Mouse (Mus musculus) MEL (cell line): Measurements from ENCODE around the gene Slc35g1.

Experiments
- BHLHE40 ChIP-seq: IDR thresholded peaks from 2 replicates; pipeline ENCODE4 v1.6.1; 2012; ENCODE audit warnings: low read depth, mild to moderate bottlenecking, inconsistent platforms, low read length, improper control_type of control experiment, borderline replicate concordance
- CHD1 ChIP-seq: IDR thresholded peaks from 2 replicates; pipeline ENCODE4 v1.6.1; 2012; ENCODE audit warnings: low read depth, mild to moderate bottlenecking, inconsistent platforms, low read length, improper control_type of control experiment
- CTCF ChIP-seq, 3 experiments: IDR thresholded peaks in 2 of 3; conservative IDR thresholded peaks in 1 of 3; 2 replicates each; pipeline ENCODE4 v1.5.1; 2011 to 2012; ENCODE audit warnings: low read length in 3 of 3, low read depth in 2 of 3, mild to moderate bottlenecking in 2 of 3, improper control_type of control experiment in 1 of 3, inconsistent platforms in 1 of 3, mixed read lengths in 1 of 3, moderate library complexity in 1 of 3; ENCODE audit not compliant: control insufficient read depth in 1 of 3, insufficient read depth in 1 of 3, poor library complexity in 1 of 3, severe bottlenecking in 1 of 3
- EP300 ChIP-seq, 2 experiments: IDR thresholded peaks; 2 replicates each; pipeline ENCODE4 v1.6.1; 2011; ENCODE audit warnings: improper control_type of control experiment in 2 of 2, low read length in 2 of 2, low read depth in 1 of 2, mild to moderate bottlenecking in 1 of 2
- HCFC1 ChIP-seq: IDR thresholded peaks from 2 replicates; pipeline ENCODE4 v1.6.1; 2012; ENCODE audit warnings: low read depth, mild to moderate bottlenecking, inconsistent platforms, low read length, improper control_type of control experiment, moderate library complexity
- MAX ChIP-seq: IDR thresholded peaks from 2 replicates; pipeline ENCODE4 v1.6.1; 2011; ENCODE audit warnings: low read length, improper control_type of control experiment
- NRF1 ChIP-seq: IDR thresholded peaks from 2 replicates; pipeline ENCODE4 v1.6.1; 2014; ENCODE audit warnings: low read depth, mild to moderate bottlenecking, inconsistent platforms, low read length, improper control_type of control experiment, moderate library complexity; ENCODE audit not compliant: poor library complexity, insufficient read depth, severe bottlenecking
- POLR2A ChIP-seq, 2 experiments: IDR thresholded peaks; 2 replicates each; pipeline ENCODE4 v1.6.1; 2011 to 2012; ENCODE audit warnings: low read length in 2 of 2, mild to moderate bottlenecking in 2 of 2, control low read depth in 1 of 2, improper control_type of control experiment in 1 of 2, low read depth in 1 of 2, moderate library complexity in 1 of 2; ENCODE audit not compliant: control insufficient read depth in 1 of 2, insufficient read depth in 1 of 2, poor library complexity in 1 of 2
- POLR2AphosphoS5 ChIP-seq: IDR thresholded peaks from 2 replicates; pipeline ENCODE4 v1.6.1; 2012; ENCODE audit warnings: low read depth, borderline replicate concordance, mild to moderate bottlenecking, inconsistent platforms, low read length, moderate library complexity, mixed read lengths
- SIN3A ChIP-seq: IDR thresholded peaks from 2 replicates; pipeline ENCODE4 v1.6.1; 2012; ENCODE audit warnings: low read length, improper control_type of control experiment, inconsistent platforms
- TBP ChIP-seq: IDR thresholded peaks from 2 replicates; pipeline ENCODE4 v1.8.0; 2011; ENCODE audit warnings: low read depth, low read length, improper control_type of control experiment
- UBTF ChIP-seq: IDR thresholded peaks from 2 replicates; pipeline ENCODE4 v1.6.1; 2012; ENCODE audit warnings: low read depth, mild to moderate bottlenecking, inconsistent platforms, low read length, improper control_type of control experiment, moderate library complexity, borderline replicate concordance; ENCODE audit not compliant: insufficient read depth
- USF1 ChIP-seq: IDR thresholded peaks from 2 replicates; pipeline ENCODE4 v1.6.1; 2014; ENCODE audit warnings: low read depth, mild to moderate bottlenecking, inconsistent platforms, low read length, improper control_type of control experiment, moderate library complexity

DNA sequence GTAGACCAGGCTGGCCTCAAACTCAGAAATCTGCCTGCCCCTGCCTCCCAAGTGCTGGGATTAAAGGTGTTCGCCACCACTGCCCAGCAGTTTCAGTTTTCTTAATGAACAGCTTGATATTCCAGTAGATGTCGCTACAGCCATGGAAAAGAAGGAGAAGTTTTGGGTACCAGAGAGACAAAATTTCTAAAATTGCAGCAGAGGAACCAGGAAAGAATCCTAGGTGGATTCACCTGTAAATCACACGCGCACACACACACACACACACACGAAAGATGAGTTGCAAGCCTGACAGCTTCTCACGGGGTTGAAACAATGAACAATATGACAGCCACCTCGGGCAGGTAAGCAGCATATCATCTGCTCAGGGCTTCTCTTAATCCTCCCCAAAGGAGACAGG is 28.1 kb downstream of the Slc35g1 start:
- TF ChIP-seq HCFC1 (no peak), POLR2A (IDR thresholded peaks at IDR 0.05; ENCODE audit: control insufficient read depth in 1 of 2, insufficient read depth in 1 of 2, low read depth in 1 of 2, low read length in 2 of 2, poor library complexity in 1 of 2) (no peak), UBTF (no peak), USF1 (no peak), EP300 (IDR thresholded peaks at IDR 0.05; ENCODE audit: low read depth in 1 of 2, low read length in 2 of 2) (no peak), CTCF (IDR thresholded peaks at IDR 0.05 in 2 of 3, conservative IDR thresholded peaks at IDR 0.05 in 1 of 3; ENCODE audit: control insufficient read depth in 1 of 3, insufficient read depth in 1 of 3, low read depth in 2 of 3, low read length in 3 of 3, poor library complexity in 1 of 3, severe bottlenecking in 1 of 3) (peak in 1 of 3 experiments; percentile 36; a peak in 2 of 6 replicates), POLR2AphosphoS5 (no peak), BHLHE40 (no peak), CHD1 (no peak), SIN3A (no peak), NRF1 (no peak), MAX (no peak), TBP (no peak)
